8 mouse cellular contexts compared by ENCODE assay signal in the genomic region with DNA sequence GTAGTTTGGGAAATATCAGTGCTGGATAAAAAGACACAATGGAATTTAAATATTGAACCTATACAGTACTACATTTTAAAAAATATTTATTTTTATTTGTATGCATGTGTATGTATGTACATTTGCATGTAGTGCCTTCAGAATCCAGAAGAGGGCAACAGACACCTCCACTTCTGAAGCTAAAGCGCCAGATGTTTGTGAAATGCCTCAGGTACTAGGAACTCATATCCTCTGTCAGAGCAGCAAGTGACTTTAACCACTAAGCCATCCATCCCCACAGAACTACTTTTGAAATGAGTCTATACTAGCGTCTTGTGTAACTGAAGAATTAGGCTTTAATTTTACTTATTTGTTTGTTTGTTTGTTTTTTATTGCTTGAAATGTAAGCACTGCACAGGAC.
DNase-seq lines count a peak whose midpoint lies in the region; ATAC-seq and TF ChIP-seq lines count a peak whose summit lies in the region.

No protein-coding gene starts in this region.

- H3K27ac ChIP-seq in hindbrain, embryonic 15.5 days (replicated peaks) = no peak overlapping the region
- H3K27ac ChIP-seq in hindbrain, embryonic 12.5 days = no peak overlapping the region
- no peak overlapping the region for H3K27ac ChIP-seq in ES-E14 (ENCODE audit: insufficient read depth, low read depth, low read length, poor library complexity, severe bottlenecking)
- no peak overlapping the region for H3K27ac ChIP-seq in limb, embryonic 13.5 days

- in situ Hi-C loops in ES-E14 (cut with MboI; ENCODE audit: low sequenced_read_pairs in 2 of 2, unreplicated experiment in 2 of 2) = no loop called here

- H3K4me2 ChIP-seq in hindbrain, embryonic 15.5 days = no peak overlapping the region
- H3K4me2 ChIP-seq in hindbrain, embryonic 12.5 days (replicated peaks) = no peak overlapping the region
- H3K4me2 ChIP-seq in limb, embryonic 13.5 days (replicated peaks) = no peak overlapping the region

- WGBS in hindbrain, embryonic 15.5 days = 49% methylated on average over 2 of the region's 2 CpGs
- WGBS in hindbrain, embryonic 12.5 days = 53% methylated on average over 2 of the region's 2 CpGs
- WGBS in limb, embryonic 13.5 days = 32% methylated on average over 2 of the region's 2 CpGs

- peak; percentile 86 for DNase-seq in A20 (ENCODE audit: low read depth, low spot score)
- peak; percentile 36 for DNase-seq in ES-E14 (ENCODE audit: low read depth, low spot score)
- DNase-seq in embryo, embryonic 11.5 days (ENCODE audit: low read depth, low spot score) = peak; percentile 20
- peak; percentile 18 to 47 for DNase-seq in thymus, postnatal 10 days (ENCODE audit: low spot score in 2 of 2)
- no peak for DNase-seq in frontal cortex, postnatal 10 days (ENCODE audit: low spot score in 2 of 2)

- no peaks in the 10 kb centered on the region for H3K4me1 ChIP-seq in hindbrain, embryonic 15.5 days (replicated peaks)
- no peaks in the 10 kb centered on the region for H3K4me1 ChIP-seq in hindbrain, embryonic 12.5 days
- H3K4me1 ChIP-seq in ES-E14 (ENCODE audit: control insufficient read depth in 2 of 2, insufficient read depth in 2 of 2, low read length in 2 of 2, poor library complexity in 1 of 2) = no peaks in the 10 kb centered on the region
- H3K4me1 ChIP-seq in limb, embryonic 13.5 days = no peaks in the 10 kb centered on the region

- H3K27me3 ChIP-seq in hindbrain, embryonic 15.5 days = no peaks in the 10 kb centered on the region
- H3K27me3 ChIP-seq in hindbrain, embryonic 12.5 days = no peaks in the 10 kb centered on the region
- no peaks in the 10 kb centered on the region for H3K27me3 ChIP-seq in limb, embryonic 13.5 days

- H3K9ac ChIP-seq in hindbrain, embryonic 15.5 days = no peak overlapping the region
- no peak overlapping the region for H3K9ac ChIP-seq in hindbrain, embryonic 12.5 days
- H3K9ac ChIP-seq in ES-E14 (ENCODE audit: insufficient read depth, low read depth, low read length, poor library complexity, severe bottlenecking) = no peak overlapping the region
- no peak overlapping the region for H3K9ac ChIP-seq in limb, embryonic 13.5 days

- no peaks in the 10 kb centered on the region for H3K36me3 ChIP-seq in hindbrain, embryonic 15.5 days
- H3K36me3 ChIP-seq in hindbrain, embryonic 12.5 days = no peaks in the 10 kb centered on the region
- no peaks in the 10 kb centered on the region for H3K36me3 ChIP-seq in ES-E14 (ENCODE audit: control insufficient read depth, insufficient read depth, low read length, poor library complexity, severe bottlenecking)
- H3K36me3 ChIP-seq in limb, embryonic 13.5 days = no peaks in the 10 kb centered on the region

- no peak overlapping the region for H3K4me3 ChIP-seq in hindbrain, embryonic 15.5 days
- no peak overlapping the region for H3K4me3 ChIP-seq in hindbrain, embryonic 12.5 days
- H3K4me3 ChIP-seq in ES-E14 (ENCODE audit: insufficient read depth in 1 of 2, low read depth in 1 of 2, low read length in 2 of 2, poor library complexity in 1 of 2, severe bottlenecking in 1 of 2) = no peak overlapping the region
- H3K4me3 ChIP-seq in limb, embryonic 13.5 days = no peak overlapping the region

- ATAC-seq in hindbrain, embryonic 15.5 days (ENCODE audit: low FRiP score, low read depth) = 0 out of 2 replicates have a peak, but pooled peaks have one; percentile 34
- ATAC-seq in hindbrain, embryonic 12.5 days (ENCODE audit: low FRiP score) = no peak
- 0 out of 2 replicates have a peak, but pooled peaks have one; percentile 32 for ATAC-seq in limb, embryonic 13.5 days (ENCODE audit: low FRiP score, low read depth)

- H3K9me3 ChIP-seq in hindbrain, embryonic 15.5 days = no peaks in the 10 kb centered on the region
- no peaks in the 10 kb centered on the region for H3K9me3 ChIP-seq in hindbrain, embryonic 12.5 days (replicated peaks)
- H3K9me3 ChIP-seq in ES-E14 (ENCODE audit: control insufficient read depth, insufficient read depth, low read depth, low read length) = no peaks in the 10 kb centered on the region
- H3K9me3 ChIP-seq in limb, embryonic 13.5 days = no peaks in the 10 kb centered on the region

TF ChIP-seq in ES-E14, 5 proteins besides CTCF, POLR2A, EP300 and RAD21:
- TF ChIP-seq ZC3H11A (IDR thresholded peaks at IDR 0.05; ENCODE audit: borderline replicate concordance, low read depth, low read length) (peak; percentile 88), CHD2 (IDR thresholded peaks at IDR 0.05; ENCODE audit: low read depth, low read length) (no peak)
TF ChIP-seq in ES-E14: peak in this region for 1.

Comparison
In these comparisons a context has a peak if more than half of its experiments do, and no peak if none do; other contexts are left out.
1. DNase-seq: peak in A20 (single experiment), ES-E14 (single experiment), embryo, embryonic 11.5 days (single experiment) and thymus, postnatal 10 days (2 of 2); none in frontal cortex, postnatal 10 days (0 of 2).